Mouse (Mus musculus) forebrain, embryonic 10.5 days (tissue): ENCODE measurements around the gene Birc3. TPM values are rescaled to one million over a fixed set of nuclear protein-coding genes. Genes with fewer than 3 reads are reported as not detected.
"Not testable (repeated sequence)": the region's sequence is repeated elsewhere in the genome, so short reads cannot be mapped to it uniquely, and the experiment has no call there.

Source experiments
- DNase-seq: peaks from one replicate; pipeline ENCODE4 v3.0.0-alpha.2; 2017; ENCODE audit warnings: low spot score; ENCODE audit errors: extremely low spot score
- H3K27ac ChIP-seq: fragments of 300-500 bp; sonication (generic); 2 replicates; pipeline ENCODE4 v1.5.1; 2016; ENCODE audit warnings: mild to moderate bottlenecking
- H3K27me3 ChIP-seq: fragments of 300-500 bp; sonication (generic); 2 replicates; pipeline ENCODE4 v1.6.1; 2016; ENCODE audit warnings: mild to moderate bottlenecking; ENCODE audit not compliant: poor library complexity, severe bottlenecking
- H3K36me3 ChIP-seq: fragments of 300-500 bp; sonication (generic); replicated peaks from 2 replicates; pipeline ENCODE4 v1.6.1; 2016; ENCODE audit warnings: mild to moderate bottlenecking, moderate library complexity
- H3K4me1 ChIP-seq: fragments of 300-500 bp; sonication (generic); 2 replicates; pipeline ENCODE4 v1.6.1; 2016
- H3K4me3 ChIP-seq: fragments of 300-500 bp; sonication (generic); 2 replicates; pipeline ENCODE4 v1.5.1; 2016; ENCODE audit warnings: mild to moderate bottlenecking, moderate library complexity
- H3K9me3 ChIP-seq: fragments of 300-500 bp; sonication (generic); 2 replicates; pipeline ENCODE4 v1.6.1; 2016; ENCODE audit warnings: mild to moderate bottlenecking, moderate library complexity
- WGBS: fragments of 180-500 bp; shearing (Covaris S2); methylation state at CpG from one replicate; pipeline ENCODE4 v1.1.7; 2016; 5-methylcytosine and 5-hydroxymethylcytosine counted together
- polyA plus RNA-seq: library from polyadenylated mRNA; unstranded; fragments of >200 nt; fragmentation: Nextera tagmentation; extraction: Ambion mirVana; gene quantifications from 2 replicates; pipeline ENCODE4 v1.2.1, GENCODE M21; 2016

The Birc3 gene
- polyA plus RNA-seq, 1 experiment from 2014 or later: 3.7 TPM

- Histone ChIP-seq H3K36me3 (no peaks in the 10 kb centered on the region), H3K4me1 (no peaks in the 10 kb centered on the region)
Measured at GRCm38 (mm10) chr9:7884346-7884745, 11.4 kb upstream of the Birc3 start.

GRCm38 (mm10) chr9:7882304-7882865 lies 9.4 kb upstream of the Birc3 start:
- no peak overlapping the region for H3K27ac ChIP-seq
- no peaks in the 10 kb centered on the region for H3K36me3 ChIP-seq
- peaks cover 10% of the 10 kb centered on the region for H3K9me3 ChIP-seq
- no peaks in the 10 kb centered on the region for H3K4me1 ChIP-seq
- no peaks in the 10 kb centered on the region for H3K27me3 ChIP-seq
- no peak for DNase-seq
- 98% methylated on average over 1 of the region's 1 CpGs for WGBS
- H3K4me3 ChIP-seq: no peak overlapping the region

More at GRCm38 (mm10) chr9:7884346-7884745, 11.4 kb upstream of the Birc3 start:
- Histone ChIP-seq H3K9me3 (peaks cover 10% of the 10 kb centered on the region), H3K27ac (no peak overlapping the region), H3K4me3 (no peak overlapping the region), H3K27me3 (no peaks in the 10 kb centered on the region)
- DNase-seq: no peak
- 92% methylated on average over 3 of the region's 3 CpGs for WGBS

DNA sequence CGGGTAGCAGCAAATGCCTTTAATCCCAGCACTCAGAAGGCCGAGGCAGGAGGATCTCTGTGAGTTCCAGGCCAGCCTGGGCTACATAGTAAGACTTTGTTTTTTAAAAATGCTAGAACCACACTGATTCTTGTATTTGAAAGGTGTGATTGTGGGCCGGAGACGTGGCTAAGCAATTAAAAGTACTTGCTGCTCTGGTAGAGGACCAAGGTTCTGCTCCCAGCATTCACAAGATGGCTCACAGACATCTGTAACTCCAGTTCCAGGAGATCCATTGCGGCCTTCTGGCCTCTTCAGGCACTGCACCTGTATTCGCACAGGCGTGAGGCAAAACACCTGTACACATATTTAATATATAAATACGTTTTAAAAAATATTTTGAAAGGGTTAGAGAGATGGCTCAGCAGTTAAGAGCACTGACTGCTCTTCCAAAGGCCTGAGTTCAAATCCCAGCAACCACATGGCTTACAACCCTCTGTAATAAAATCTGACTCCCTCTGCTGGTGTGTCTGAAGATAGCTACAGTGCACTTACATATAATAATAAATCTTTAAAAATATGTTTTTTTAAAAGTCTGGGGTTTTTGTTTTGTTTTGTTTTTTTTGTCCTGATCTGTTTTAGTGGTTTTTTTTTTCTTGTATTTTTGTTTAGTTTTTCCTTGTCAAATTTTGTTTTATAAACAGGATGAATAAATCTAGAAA lies 675 bp upstream of the Birc3 start:
- DNase-seq: no peak
- WGBS: 92% methylated on average over 8 of the region's 8 CpGs
- H3K4me1 ChIP-seq: peaks cover 18% of the 10 kb centered on the region
- H3K4me3 ChIP-seq: no peak overlapping the region
- H3K27me3 ChIP-seq: no peaks in the 10 kb centered on the region
- H3K27ac ChIP-seq: no peak overlapping the region
- H3K9me3 ChIP-seq: no peaks in the 10 kb centered on the region
- H3K36me3 ChIP-seq: no peaks in the 10 kb centered on the region

DNA sequence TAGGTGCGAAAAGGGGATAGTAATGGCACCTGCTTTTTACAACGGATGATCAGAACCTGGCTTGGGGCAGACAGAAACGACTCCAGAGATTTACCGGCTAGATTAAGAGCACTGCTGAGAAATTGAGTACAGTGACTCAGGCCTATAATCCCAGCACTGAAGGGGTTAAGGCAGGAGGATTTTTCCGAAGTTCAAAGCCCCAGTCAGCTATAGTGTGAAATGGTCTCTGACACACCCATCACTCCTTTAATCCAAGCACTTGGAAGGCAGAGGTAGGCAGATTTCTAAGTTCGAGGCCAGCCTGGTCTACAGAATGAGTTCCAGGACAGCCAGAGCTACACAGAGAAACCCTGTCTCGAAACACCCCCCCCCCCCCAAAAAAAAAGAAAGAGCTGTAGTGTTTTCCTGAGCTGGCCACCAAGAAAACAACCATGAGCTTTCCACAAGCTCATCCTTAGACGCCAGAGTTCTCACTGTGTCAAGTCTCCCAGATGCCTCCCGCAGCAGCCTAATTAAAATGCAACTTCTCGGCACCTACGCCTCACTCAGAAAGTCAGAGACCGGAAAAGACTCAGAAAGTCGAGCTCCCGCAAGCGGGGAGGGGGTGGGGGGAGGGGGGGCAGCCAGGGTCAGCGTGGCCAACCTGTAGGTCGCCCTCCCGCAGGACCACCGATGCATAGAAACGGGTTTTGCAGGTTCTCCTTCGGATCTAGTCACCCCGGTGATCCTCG lies 777 bp downstream of the Birc3 start:
- Histone ChIP-seq H3K27me3 (no peaks in the 10 kb centered on the region), H3K4me3 (peak overlapping the region; percentile 62), H3K9me3 (no peaks in the 10 kb centered on the region), H3K27ac (peak overlapping the region; percentile 88), H3K4me1 (peaks cover 18% of the 10 kb centered on the region), H3K36me3 (no peaks in the 10 kb centered on the region)
- DNase-seq: peak; percentile 43
- 19% methylated on average over 23 of the region's 23 CpGs for WGBS

- no peak overlapping the region for H3K4me3 ChIP-seq
- no peaks in the 10 kb centered on the region for H3K36me3 ChIP-seq
- WGBS: 57% methylated on average over 4 of the region's 4 CpGs
- no peak for DNase-seq
- peaks cover 18% of the 10 kb centered on the region for H3K4me1 ChIP-seq
- no peak overlapping the region for H3K27ac ChIP-seq
- no peaks in the 10 kb centered on the region for H3K9me3 ChIP-seq
- H3K27me3 ChIP-seq: no peaks in the 10 kb centered on the region
Measured at GRCm38 (mm10) chr9:7871316-7872043, 1.5 kb downstream of the Birc3 start.

DNA sequence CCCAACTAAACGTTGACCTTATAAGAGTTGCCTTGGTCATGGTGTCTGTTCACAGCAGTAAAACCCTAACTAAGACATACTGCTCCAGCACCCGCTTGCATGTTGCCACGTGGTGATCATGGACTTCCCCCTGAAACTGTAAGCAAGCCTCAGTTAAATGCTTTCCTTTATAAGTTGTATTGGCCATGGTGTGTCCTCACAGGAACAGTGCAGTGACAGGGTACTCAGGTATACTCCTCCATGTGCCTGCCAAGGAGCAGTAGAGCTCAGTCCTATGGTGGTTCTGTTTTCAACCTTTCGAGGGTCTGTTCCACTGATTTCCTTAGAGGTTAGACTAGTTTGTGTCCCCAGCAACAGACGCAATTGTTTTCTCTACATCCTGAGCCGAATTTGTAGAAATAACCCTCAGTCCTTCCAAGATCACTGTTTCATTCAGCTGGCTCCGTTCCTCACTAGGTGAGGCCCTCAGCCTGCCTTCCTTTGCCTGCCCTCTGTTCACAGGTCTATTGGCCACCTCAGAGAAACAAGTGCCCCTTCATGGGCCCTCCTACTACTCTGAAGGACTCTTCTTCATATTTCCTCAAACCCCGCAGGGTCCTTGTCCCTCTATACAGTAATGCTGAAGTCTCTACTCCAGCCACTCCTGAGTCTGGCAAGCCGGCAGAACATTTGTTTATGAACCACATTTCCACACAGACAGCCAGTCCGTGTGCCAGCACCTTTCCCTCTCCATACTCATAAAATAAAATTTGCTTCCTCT lies 2.2 kb downstream of the Birc3 start:
- Histone ChIP-seq H3K4me1 (peaks cover 18% of the 10 kb centered on the region), H3K4me3 (no peak overlapping the region), H3K36me3 (no peaks in the 10 kb centered on the region), H3K27ac (no peak overlapping the region), H3K9me3 (no peaks in the 10 kb centered on the region), H3K27me3 (no peaks in the 10 kb centered on the region)
- DNase-seq: no peak
- 95% methylated on average over 10 of the region's 10 CpGs for WGBS

DNA sequence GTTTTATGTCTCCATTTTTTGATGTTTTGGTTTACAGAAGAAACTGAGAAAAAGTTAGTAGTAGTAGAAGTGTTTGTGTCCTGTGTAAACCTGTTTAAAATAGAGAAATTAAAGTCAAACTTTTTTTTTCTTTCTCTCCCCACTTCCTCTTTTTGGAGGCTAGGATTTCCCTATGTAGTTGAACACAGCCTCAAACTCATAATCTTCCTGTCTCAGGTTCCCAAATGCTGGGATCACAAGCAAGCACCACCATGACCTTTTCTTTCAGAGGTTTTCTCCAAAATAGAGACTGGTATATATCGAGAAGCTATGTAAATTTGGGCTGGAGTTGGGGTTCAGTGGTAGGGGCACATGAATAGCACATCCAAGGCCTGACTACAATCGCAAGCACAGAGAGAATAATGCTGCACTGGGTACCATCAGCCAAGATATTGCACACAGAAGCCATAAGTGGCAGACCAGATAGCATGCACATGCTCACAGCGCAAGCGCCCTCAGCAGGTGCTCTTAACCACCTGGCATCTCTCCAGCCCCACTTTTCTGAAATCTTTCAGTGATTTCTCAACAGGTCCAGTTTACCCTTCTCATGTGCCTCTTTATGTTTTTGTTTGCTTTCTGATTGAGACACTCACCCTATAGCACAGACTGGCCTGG lies 4.0 kb downstream of the Birc3 start:
- no peak overlapping the region for H3K27ac ChIP-seq
- no peaks in the 10 kb centered on the region for H3K36me3 ChIP-seq
- no peak overlapping the region for H3K4me3 ChIP-seq
- no peaks in the 10 kb centered on the region for H3K9me3 ChIP-seq
- WGBS: 90% methylated on average over 4 of the region's 4 CpGs
- DNase-seq: no peak
- no peaks in the 10 kb centered on the region for H3K27me3 ChIP-seq
- H3K4me1 ChIP-seq: peaks cover 18% of the 10 kb centered on the region

DNA sequence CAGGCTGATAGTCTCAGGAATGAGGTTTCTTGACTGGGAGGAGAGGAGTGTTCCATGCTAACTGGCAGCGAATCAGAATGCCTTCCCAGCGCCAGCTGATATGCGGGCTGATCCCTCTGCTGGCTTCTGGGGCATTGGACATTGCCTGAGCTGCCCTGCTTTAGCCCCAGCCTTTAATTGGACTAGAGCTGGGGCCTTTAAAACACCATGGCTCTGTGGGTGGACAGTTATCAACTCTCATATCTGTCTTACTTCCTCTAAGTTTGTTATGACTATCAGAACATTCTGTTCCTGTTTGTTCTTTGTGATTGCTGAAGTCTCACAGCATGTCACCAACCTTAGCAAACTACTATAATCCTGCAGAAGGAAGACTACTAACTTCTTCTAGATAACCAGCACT lies 5.0 kb downstream of the Birc3 start:
- H3K9me3 ChIP-seq: no peaks in the 10 kb centered on the region
- no peak overlapping the region for H3K27ac ChIP-seq
- WGBS: 91% methylated on average over 3 of the region's 3 CpGs
- H3K4me3 ChIP-seq: no peak overlapping the region
- DNase-seq: no peak
- H3K27me3 ChIP-seq: no peaks in the 10 kb centered on the region
- no peaks in the 10 kb centered on the region for H3K36me3 ChIP-seq
- peaks cover 18% of the 10 kb centered on the region for H3K4me1 ChIP-seq

GRCm38 (mm10) chr9:7866981-7867380 lies 6.0 kb downstream of the Birc3 start:
- not testable (repeated sequence) for H3K27ac ChIP-seq, H3K36me3 ChIP-seq, H3K4me1 ChIP-seq, H3K27me3 ChIP-seq, H3K9me3 ChIP-seq, DNase-seq, H3K4me3 ChIP-seq
- WGBS: 82% methylated on average over 2 of the region's 2 CpGs

DNA sequence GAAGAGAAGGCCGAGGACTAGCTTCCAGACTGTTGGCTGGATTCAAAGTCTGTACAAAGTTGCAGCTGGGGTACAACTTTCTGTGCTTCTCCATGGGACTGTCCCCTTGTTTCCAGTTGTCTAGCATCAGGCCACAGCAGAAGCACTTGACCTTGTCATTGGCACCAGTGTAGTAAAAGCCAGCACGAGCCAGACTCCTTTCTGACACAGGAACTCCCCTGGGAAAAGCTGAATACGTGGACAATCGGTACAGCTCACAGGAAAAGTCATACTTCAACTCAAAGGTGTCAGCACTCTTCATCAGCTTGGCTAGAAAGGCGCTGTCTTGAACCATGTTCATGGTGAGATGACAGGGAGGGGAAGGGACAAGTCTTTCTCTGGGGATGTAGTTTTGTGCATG lies 12.0 kb downstream of the Birc3 start:
- Histone ChIP-seq H3K36me3 (no peaks in the 10 kb centered on the region), H3K27me3 (no peaks in the 10 kb centered on the region), H3K4me1 (no peaks in the 10 kb centered on the region), H3K27ac (no peak overlapping the region), H3K4me3 (no peak overlapping the region), H3K9me3 (no peaks in the 10 kb centered on the region)
- no peak for DNase-seq
- WGBS: 94% methylated on average over 5 of the region's 5 CpGs

- H3K4me3 ChIP-seq: no peak overlapping the region
- WGBS: 69% methylated on average over 3 of the region's 3 CpGs
- H3K27me3 ChIP-seq: no peaks in the 10 kb centered on the region
- no peaks in the 10 kb centered on the region for H3K36me3 ChIP-seq
- DNase-seq: no peak
- H3K27ac ChIP-seq: no peak overlapping the region
- no peaks in the 10 kb centered on the region for H3K4me1 ChIP-seq
- no peaks in the 10 kb centered on the region for H3K9me3 ChIP-seq
Measured at GRCm38 (mm10) chr9:7855912-7856311, 17.1 kb downstream of the Birc3 start.

GRCm38 (mm10) chr9:7855374-7855773 lies 17.6 kb downstream of the Birc3 start:
- DNase-seq: peak; percentile 33
- no peak overlapping the region for H3K4me3 ChIP-seq

More at GRCm38 (mm10) chr9:7855374-7855773, 17.6 kb downstream of the Birc3 start:
- no peaks in the 10 kb centered on the region for H3K9me3 ChIP-seq
- 42% methylated on average over 1 of the region's 1 CpGs for WGBS
- no peaks in the 10 kb centered on the region for H3K27me3 ChIP-seq
- no peaks in the 10 kb centered on the region for H3K36me3 ChIP-seq
- no peaks in the 10 kb centered on the region for H3K4me1 ChIP-seq
- no peak overlapping the region for H3K27ac ChIP-seq
